Mouse (Mus musculus): ENCODE measurements around the gene Mrps10.

- TF ChIP-seq CTCF (IDR thresholded peaks at IDR 0.05; ENCODE audit: low read depth, low read length) (no peak), POLR2A (IDR thresholded peaks at IDR 0.05; ENCODE audit: extremely low read depth, insufficient read depth, low read length) (no peak)
Measured at GRCm38 (mm10) chr17:47395376-47395913, 26.8 kb downstream of the Mrps10 start.
